Mouse (Mus musculus): ENCODE measurements around the gene Galk2.

DNA sequence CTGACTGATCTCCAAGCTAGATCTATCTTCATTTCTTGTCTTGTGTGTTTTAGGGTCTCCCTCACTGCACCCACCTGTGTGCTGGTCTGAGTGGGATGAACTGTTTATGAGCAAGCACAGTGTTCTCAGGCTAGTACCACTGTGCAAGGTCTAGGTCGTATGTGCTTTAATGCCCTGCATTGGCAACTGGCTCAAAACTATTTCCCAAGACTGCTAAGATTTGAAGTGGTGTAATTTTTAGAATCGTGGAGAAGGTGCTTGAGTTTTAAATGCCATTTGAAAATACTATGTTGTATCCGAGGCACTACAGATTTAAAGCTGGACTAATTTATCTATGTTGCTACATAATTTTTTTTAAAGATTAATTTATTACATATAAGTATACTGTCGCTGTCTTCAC, 31.0 kb upstream of the Galk2 start:
- TF ChIP-seq CTCF (IDR thresholded peaks at IDR 0.05; ENCODE audit: low read depth, low read length): no peak
- no peak for TF ChIP-seq POLR2AphosphoS5 (IDR thresholded peaks at IDR 0.05; ENCODE audit: insufficient replicate concordance, low read depth, low read length)
- no peak for TF ChIP-seq GATA1 (IDR thresholded peaks at IDR 0.05; ENCODE audit: borderline replicate concordance, low read length)
- no peak for TF ChIP-seq TAL1 (conservative IDR thresholded peaks at IDR 0.05; ENCODE audit: low read depth, low read length)
- TF ChIP-seq GATA2 (IDR thresholded peaks at IDR 0.05; ENCODE audit: borderline replicate concordance, low read depth, low read length): no peak
